9 mouse cellular contexts compared by ENCODE assay signal in genomic region chr16:4682628-4683179, GRCm38 (mm10). TPM values are rescaled to one million over a fixed set of nuclear protein-coding genes. Genes with fewer than 3 reads are reported as not detected.
DNase-seq lines count a peak whose midpoint lies in the region; ATAC-seq and TF ChIP-seq lines count a peak whose summit lies in the region.
"Had no signal": no experiment of that assay in that cellular context is flagged by ENCODE, and none has a peak within 500 bp of the region (broad histone marks: within the 10 kb centered on the region; RNA-seq: fewer than 3 reads in every experiment).

No protein-coding gene starts in this region.

- H3K27me3 ChIP-seq in heart, embryonic 12.5 days (replicated peaks) = no peaks in the 10 kb centered on the region
- no peaks in the 10 kb centered on the region for H3K27me3 ChIP-seq in E14TG2a.4 (ENCODE audit: insufficient read depth, low read length)
- no peaks in the 10 kb centered on the region for H3K27me3 ChIP-seq in forebrain, embryonic 16.5 days (replicated peaks; ENCODE audit: control insufficient read depth, insufficient read depth, low read length)

- ATAC-seq in heart, embryonic 12.5 days (ENCODE audit: insufficient number of reproducible peaks, low FRiP score) = no peak
- ATAC-seq in forebrain, embryonic 16.5 days = no peak
- no peak for ATAC-seq in granulocyte monocyte progenitor cell, adult 5-6 weeks (replicated peaks; ENCODE audit: poor library complexity, severe bottlenecking)

- H3K4me2 ChIP-seq in heart, embryonic 12.5 days = peak overlapping the region; percentile 99
- H3K4me2 ChIP-seq in forebrain, embryonic 16.5 days (ENCODE audit: low read length) = peak overlapping the region; percentile 95; the same call in 1 of the 2 replicates

- H3K4me3 ChIP-seq in heart, embryonic 12.5 days = no peak overlapping the region
- peak overlapping the region; percentile 100; the same call in 1 of the 2 replicates for H3K4me3 ChIP-seq in E14TG2a.4 (replicated peaks; ENCODE audit: low read length)
- H3K4me3 ChIP-seq in forebrain, embryonic 16.5 days (replicated peaks; ENCODE audit: low read length) = peak overlapping the region; percentile 93; the same call in 1 of the 2 replicates
- peak overlapping the region; percentile 97 for H3K4me3 ChIP-seq in macrophage (ENCODE audit: inconsistent target)

- 69% methylated on average over 4 of the region's 4 CpGs for WGBS in heart, embryonic 12.5 days
- WGBS in forebrain, embryonic 16.5 days = 83% methylated on average over 4 of the region's 4 CpGs
- WGBS in macrophage (ENCODE audit: missing documents) = 65% methylated on average over 4 of the region's 4 CpGs

- no peaks in the 10 kb centered on the region for H3K9me3 ChIP-seq in heart, embryonic 12.5 days (replicated peaks)
- no peaks in the 10 kb centered on the region for H3K9me3 ChIP-seq in E14TG2a.4 (ENCODE audit: low read length)
- no peaks in the 10 kb centered on the region for H3K9me3 ChIP-seq in forebrain, embryonic 16.5 days (ENCODE audit: control insufficient read depth, low read length)

- peaks cover 41% of the 10 kb centered on the region for H3K79me2 ChIP-seq in macrophage (ENCODE audit: inconsistent target)

- TF ChIP-seq CTCF in E14TG2a.4 (conservative IDR thresholded peaks at IDR 0.05; ENCODE audit: low read length) = no peak

- DNase-seq in heart, adult 18-20 months = no peak
- no peak for DNase-seq in spleen, adult 12 weeks (ENCODE audit: low spot score)
- no peak for DNase-seq in embryo, embryonic 11 days
- DNase-seq: lung, adult 2 months had no signal

- no peak overlapping the region for H3K27ac ChIP-seq in heart, embryonic 12.5 days (ENCODE audit: poor library complexity, severe bottlenecking)
- no peak overlapping the region for H3K27ac ChIP-seq in forebrain, embryonic 16.5 days (ENCODE audit: low read length)
- peak overlapping the region; percentile 86 for H3K27ac ChIP-seq in macrophage

- no peak overlapping the region for H3K9ac ChIP-seq in heart, embryonic 12.5 days
- no peak overlapping the region for H3K9ac ChIP-seq in forebrain, embryonic 16.5 days (replicated peaks; ENCODE audit: low read depth, low read length)

- peaks cover 28% of the 10 kb centered on the region for H3K4me1 ChIP-seq in heart, embryonic 12.5 days (replicated peaks)
- peaks cover 47% of the 10 kb centered on the region for H3K4me1 ChIP-seq in E14TG2a.4 (replicated peaks; ENCODE audit: low read depth, low read length)
- H3K4me1 ChIP-seq in forebrain, embryonic 16.5 days (replicated peaks; ENCODE audit: control insufficient read depth, insufficient read depth, low read length) = peaks cover 24% of the 10 kb centered on the region

- peaks cover 11% of the 10 kb centered on the region for H3K36me3 ChIP-seq in heart, embryonic 12.5 days
- peaks cover 22% of the 10 kb centered on the region for H3K36me3 ChIP-seq in E14TG2a.4 (ENCODE audit: insufficient read depth, low read length)
- 0 out of 2 replicates have a peak, but pooled peaks cover 1% of the 10 kb centered on the region for H3K36me3 ChIP-seq in forebrain, embryonic 16.5 days (ENCODE audit: control insufficient read depth, insufficient read depth)
- peaks cover 6% of the 10 kb centered on the region; the same call in 1 of the 2 replicates for H3K36me3 ChIP-seq in macrophage (ENCODE audit: inconsistent target)

RNA-seq across cellular contexts. Expression of gene Coro7, which starts 3.1 kb away (rescaled TPM):
- 14.8 and 15.3 TPM in 2 replicates for polyA plus RNA-seq in heart, embryonic 12.5 days (2016; fragmentation: Nextera tagmentation; extraction: Ambion mirVana)
- total RNA-seq in heart, adult 18-20 months (2021) = 10 to 100 TPM; 12.7 to 14.2 TPM
- 25.4 and 32.6 TPM in 2 replicates for polyA plus RNA-seq in forebrain, embryonic 16.5 days (2015; fragmentation: Nextera tagmentation; extraction: Ambion mirVana)
- total RNA-seq in macrophage (2018; cell fraction: chromatin; rRNA removed) = 1,000 to 10,000 TPM in 1 of 26 experiments, 100 to 1,000 TPM in 25; 236 to 1,071 (median 603) TPM
- 100 to 1,000 TPM in 3 of 26 experiments, 10 to 100 TPM in 23; 52.7 to 124 (median 75.9) TPM for total RNA-seq in macrophage (2018; cell fraction: cytosol; rRNA removed)
- total RNA-seq in macrophage (2018; cell fraction: nucleus; rRNA removed) = 100 to 1,000 TPM; 163 to 452 (median 320) TPM
- polyA plus RNA-seq in macrophage (2018) = 53.4 to 137 TPM (median 97.8 TPM) in 3 replicates
- total RNA-seq in granulocyte monocyte progenitor cell, adult 5-6 weeks (2014; fragmentation: Nextera tagmentation) = 115 and 187 TPM in 2 replicates
- 39.8 and 58.1 TPM in 2 replicates for total RNA-seq in granulocyte monocyte progenitor cell, adult 5-6 weeks (2017)

RNA-seq across cellular contexts. Expression of gene Nmral1, which starts 36.5 kb away (rescaled TPM):
- polyA plus RNA-seq in heart, embryonic 12.5 days (2016; fragmentation: Nextera tagmentation; extraction: Ambion mirVana) = 37.2 and 37.8 TPM in 2 replicates
- total RNA-seq in heart, adult 18-20 months (2021) = 1 to 10 TPM; 2.0 to 3.0 TPM
- 88.8 and 94.4 TPM in 2 replicates for polyA plus RNA-seq in forebrain, embryonic 16.5 days (2015; fragmentation: Nextera tagmentation; extraction: Ambion mirVana)
- 10 to 100 TPM in 13 of 26 experiments, 1 to 10 TPM in 10, under 1 TPM in 1, not detected in 2; 0.58 to 29.1 (median 10.7) TPM for total RNA-seq in macrophage (2018; cell fraction: chromatin; rRNA removed)
- 10 to 100 TPM in 19 of 26 experiments, 1 to 10 TPM in 7; 6.2 to 19.1 (median 11.3) TPM for total RNA-seq in macrophage (2018; cell fraction: cytosol; rRNA removed)
- total RNA-seq in macrophage (2018; cell fraction: nucleus; rRNA removed) = 10 to 100 TPM in 11 of 26 experiments, 1 to 10 TPM in 15; 1.4 to 32.4 (median 9.0) TPM
- polyA plus RNA-seq in macrophage (2018) = 6.3 to 20.4 TPM (median 15.6 TPM) in 3 replicates
- total RNA-seq in granulocyte monocyte progenitor cell, adult 5-6 weeks (2014; fragmentation: Nextera tagmentation) = 50.8 and 61.6 TPM in 2 replicates
- total RNA-seq in granulocyte monocyte progenitor cell, adult 5-6 weeks (2017) = 75.7 and 82.9 TPM in 2 replicates

RNA-seq across cellular contexts. Expression of gene Dnaja3, which starts 42.9 kb away (rescaled TPM):
- polyA plus RNA-seq in heart, embryonic 12.5 days (2016; fragmentation: Nextera tagmentation; extraction: Ambion mirVana) = 77.6 and 77.7 TPM in 2 replicates
- 100 to 1,000 TPM; 152 to 155 TPM for total RNA-seq in heart, adult 18-20 months (2021)
- 60.3 and 61.9 TPM in 2 replicates for polyA plus RNA-seq in forebrain, embryonic 16.5 days (2015; fragmentation: Nextera tagmentation; extraction: Ambion mirVana)
- total RNA-seq in macrophage (2018; cell fraction: chromatin; rRNA removed) = 10 to 100 TPM in 17 of 26 experiments, 1 to 10 TPM in 9; 2.0 to 29.6 (median 11.5) TPM
- total RNA-seq in macrophage (2018; cell fraction: cytosol; rRNA removed) = 10 to 100 TPM; 15.0 to 39.9 (median 29.8) TPM
- total RNA-seq in macrophage (2018; cell fraction: nucleus; rRNA removed) = 10 to 100 TPM in 20 of 26 experiments, 1 to 10 TPM in 6; 5.5 to 31.4 (median 15.2) TPM
- polyA plus RNA-seq in macrophage (2018) = 19.8 to 43.8 TPM (median 25.5 TPM) in 3 replicates
- total RNA-seq in granulocyte monocyte progenitor cell, adult 5-6 weeks (2014; fragmentation: Nextera tagmentation) = 41.9 and 45.8 TPM in 2 replicates
- total RNA-seq in granulocyte monocyte progenitor cell, adult 5-6 weeks (2017) = 60.9 and 66.4 TPM in 2 replicates

RNA-seq across cellular contexts. Expression of gene Vasn, which starts 43.0 kb away (rescaled TPM):
- polyA plus RNA-seq in heart, embryonic 12.5 days (2016; fragmentation: Nextera tagmentation; extraction: Ambion mirVana) = 14.8 and 16.4 TPM in 2 replicates
- 1 to 10 TPM; 7.7 to 9.7 TPM for total RNA-seq in heart, adult 18-20 months (2021)
- 3.2 and 4.3 TPM in 2 replicates for polyA plus RNA-seq in forebrain, embryonic 16.5 days (2015; fragmentation: Nextera tagmentation; extraction: Ambion mirVana)
- total RNA-seq in macrophage (2018; cell fraction: chromatin; rRNA removed) = 1 to 10 TPM in 6 of 26 experiments, under 1 TPM in 18, not detected in 2; 0.21 to 7.4 (median 0.77) TPM
- total RNA-seq in macrophage (2018; cell fraction: cytosol; rRNA removed) = under 1 TPM in 10 of 26 experiments, not detected in 16; 0.03 to 0.71 (median 0.08) TPM
- total RNA-seq in macrophage (2018; cell fraction: nucleus; rRNA removed) = 1 to 10 TPM in 1 of 26 experiments, under 1 TPM in 17, not detected in 8; 0.12 to 1.8 (median 0.39) TPM
- polyA plus RNA-seq in macrophage (2018) = 0.07 TPM in 1 of 3 replicates, not detected in the others
- total RNA-seq in granulocyte monocyte progenitor cell, adult 5-6 weeks (2014; fragmentation: Nextera tagmentation) = not detected in 2 replicates
- 0.67 TPM in 1 of 2 replicates, not detected in the other for total RNA-seq in granulocyte monocyte progenitor cell, adult 5-6 weeks (2017)

RNA-seq across cellular contexts. Expression of gene Hmox2, which starts 43.5 kb away (rescaled TPM):
- 84.5 and 90.1 TPM in 2 replicates for polyA plus RNA-seq in heart, embryonic 12.5 days (2016; fragmentation: Nextera tagmentation; extraction: Ambion mirVana)
- total RNA-seq in heart, adult 18-20 months (2021) = 10 to 100 TPM; 76.9 to 95.9 TPM
- polyA plus RNA-seq in forebrain, embryonic 16.5 days (2015; fragmentation: Nextera tagmentation; extraction: Ambion mirVana) = 83.1 and 99.5 TPM in 2 replicates
- total RNA-seq in macrophage (2018; cell fraction: chromatin; rRNA removed) = 10 to 100 TPM in 20 of 26 experiments, 1 to 10 TPM in 6; 4.2 to 71.2 (median 34.7) TPM
- 100 to 1,000 TPM; 118 to 323 (median 211) TPM for total RNA-seq in macrophage (2018; cell fraction: cytosol; rRNA removed)
- 100 to 1,000 TPM in 6 of 26 experiments, 10 to 100 TPM in 20; 22.3 to 134 (median 71.1) TPM for total RNA-seq in macrophage (2018; cell fraction: nucleus; rRNA removed)
- 195 to 303 TPM (median 234 TPM) in 3 replicates for polyA plus RNA-seq in macrophage (2018)
- 70.2 and 73.0 TPM in 2 replicates for total RNA-seq in granulocyte monocyte progenitor cell, adult 5-6 weeks (2014; fragmentation: Nextera tagmentation)
- 77.2 and 95.9 TPM in 2 replicates for total RNA-seq in granulocyte monocyte progenitor cell, adult 5-6 weeks (2017)
